Mouse (Mus musculus) thymus, adult 18-20 months (tissue): ENCODE measurements at regions not wholly inside any gene's neighbourhood (a gene's known extent, or its start where the extent isn't known, plus 50 kb on each side); places are given as distances from the start of the nearest gene placed in this dataset.

Experiments used
- DNase-seq, 2 experiments: peaks; one replicate each; pipeline ENCODE4 v3.0.0; 2022; ENCODE audit warnings: mixed read lengths in 2 of 2

- no peak for DNase-seq
Observed at GRCm38 (mm10) chr6:144875862-144876261, 94.1 kb upstream of the Sox5 start.

- DNase-seq: no peak
Observed at GRCm38 (mm10) chr6:144874251-144874650, 92.5 kb upstream of the Sox5 start.

- no peak for DNase-seq
Observed at GRCm38 (mm10) chr6:144870949-144871348, 89.2 kb upstream of the Sox5 start.

- DNase-seq: no peak
Observed at GRCm38 (mm10) chr6:144867333-144867732, 85.6 kb upstream of the Sox5 start.

- DNase-seq: no peak
Observed at GRCm38 (mm10) chr6:144864026-144864425, 82.2 kb upstream of the Sox5 start.

- DNase-seq: no peak
Observed at GRCm38 (mm10) chr6:144863430-144863994, 81.7 kb upstream of the Sox5 start.

- DNase-seq: no peak
Observed at GRCm38 (mm10) chr6:144841510-144841909, 59.7 kb upstream of the Sox5 start.

GRCm38 (mm10) chr6:144839383-144839782 is 57.6 kb upstream of the Sox5 start:
- no peak for DNase-seq

- no peak for DNase-seq
Observed at GRCm38 (mm10) chr6:144834323-144835183, 52.8 kb upstream of the Sox5 start.
